Mouse (Mus musculus) ES-E14 (cell line): ENCODE data around the gene Cpa5. TPM values are rescaled to one million over a fixed set of nuclear protein-coding genes. Genes with fewer than 3 reads are reported as not detected.

Experiments used
- DNase-seq: peaks from one replicate; pipeline ENCODE4 v3.0.0-alpha.2; 2013; ENCODE audit warnings: low read depth, low spot score
- H3K27ac ChIP-seq: 2 replicates; pipeline ENCODE4 v1.5.1; 2012; ENCODE audit warnings: low read depth, mild to moderate bottlenecking, low read length, moderate library complexity, mixed read lengths; ENCODE audit not compliant: poor library complexity, insufficient read depth, severe bottlenecking
- H3K36me3 ChIP-seq: 2 replicates; pipeline ENCODE4 v1.6.1; 2012; ENCODE audit warnings: mild to moderate bottlenecking, low read length, moderate library complexity, mixed read lengths; ENCODE audit not compliant: control insufficient read depth, poor library complexity, insufficient read depth, severe bottlenecking
- H3K4me1 ChIP-seq, 2 experiments: fragments of 150-350 bp in 1 of 2; sonication (generic) in 1 of 2; 2 replicates each; pipeline ENCODE4 v1.6.1; 2012; ENCODE audit warnings: low read length in 2 of 2, mild to moderate bottlenecking in 1 of 2, mixed read lengths in 1 of 2; ENCODE audit not compliant: control insufficient read depth in 2 of 2, insufficient read depth in 2 of 2, poor library complexity in 1 of 2
- H3K4me3 ChIP-seq, 2 experiments: fragments of 150-350 bp in 1 of 2; sonication (generic) in 1 of 2; 2 replicates each; pipeline ENCODE4 v1.5.1; 2012; ENCODE audit warnings: low read length in 2 of 2, low read depth in 1 of 2, mild to moderate bottlenecking in 1 of 2, mixed read lengths in 1 of 2; ENCODE audit not compliant: insufficient read depth in 1 of 2, poor library complexity in 1 of 2, severe bottlenecking in 1 of 2
- H3K9ac ChIP-seq: 2 replicates; pipeline ENCODE4 v1.6.1; 2012; ENCODE audit warnings: low read depth, mild to moderate bottlenecking, low read length, mixed read lengths; ENCODE audit not compliant: poor library complexity, insufficient read depth, severe bottlenecking
- H3K9me3 ChIP-seq: fragments of 150-350 bp; sonication (generic); 2 replicates; pipeline ENCODE4 v1.6.1; 2012; ENCODE audit warnings: low read depth, mild to moderate bottlenecking, low read length; ENCODE audit not compliant: control insufficient read depth, insufficient read depth
- CHD2 ChIP-seq: IDR thresholded peaks from 2 replicates; pipeline ENCODE4 v1.6.1; 2014; ENCODE audit warnings: mild to moderate bottlenecking, low read depth, low read length, inconsistent platforms
- HCFC1 ChIP-seq: IDR thresholded peaks from 2 replicates; pipeline ENCODE4 v1.6.1; 2012; ENCODE audit warnings: low read length, inconsistent platforms, borderline replicate concordance; ENCODE audit not compliant: insufficient read depth
- MAFK ChIP-seq: IDR thresholded peaks from 2 replicates; pipeline ENCODE4 v1.6.1; 2014; ENCODE audit warnings: mild to moderate bottlenecking, low read depth, low read length, inconsistent platforms; ENCODE audit not compliant: insufficient read depth
- ZC3H11A ChIP-seq: IDR thresholded peaks from 2 replicates; pipeline ENCODE4 v1.6.1; 2012; ENCODE audit warnings: low read depth, mild to moderate bottlenecking, inconsistent platforms, low read length, borderline replicate concordance
- ZNF384 ChIP-seq: IDR thresholded peaks from 2 replicates; pipeline ENCODE4 v1.6.1; 2012; ENCODE audit warnings: low read depth, low read length, inconsistent platforms
- in situ Hi-C, 2 experiments: fragments of 600-800 bp; cut with MboI; formaldehyde crosslinking; loops; one replicate each; pipeline ENCODE4 v1.15.1; 2025; ENCODE audit warnings: low sequenced_read_pairs in 2 of 2, inconsistent platforms in 1 of 2; ENCODE audit not compliant: unreplicated experiment in 2 of 2
- total RNA-seq: library from RNA; depleted of rRNA; stranded (reverse); fragments of 300-350 nt; gene quantifications from 2 replicates; pipeline ENCODE4 v1.2.3, GENCODE M21; 2012

Gene Cpa5
- total RNA-seq, 1 experiment: not detected

- TF ChIP-seq ZNF384 (no peak), CHD2 (no peak), MAFK (no peak), ZC3H11A (no peak), HCFC1 (no peak)
- Histone ChIP-seq H3K36me3 (no peaks in the 10 kb centered on the region), H3K4me3 (no peak overlapping the region), H3K9ac (no peak overlapping the region), H3K27ac (no peak overlapping the region), H3K9me3 (no peaks in the 10 kb centered on the region), H3K4me1 (peaks cover 0 to 20% of the 10 kb centered on the region in 2 experiments; a peak in 2 of 4 replicates)
- in situ Hi-C loops: no loop called here
- no peak for DNase-seq
Observed at GRCm38 (mm10) chr6:30619606-30620005, 8.8 kb downstream of the Cpa5 start.

- Histone ChIP-seq H3K36me3 (no peaks in the 10 kb centered on the region), H3K4me3 (no peak overlapping the region), H3K9ac (no peak overlapping the region), H3K9me3 (no peaks in the 10 kb centered on the region), H3K4me1 (peaks cover 0 to 20% of the 10 kb centered on the region in 2 experiments; a peak in 2 of 4 replicates), H3K27ac (no peak overlapping the region)
- in situ Hi-C loops: no loop called here
- no peak for TF ChIP-seq CHD2
- no peak for TF ChIP-seq ZC3H11A
- no peak for TF ChIP-seq MAFK
- TF ChIP-seq ZNF384: no peak
- TF ChIP-seq HCFC1: no peak
- DNase-seq: no peak
Observed at GRCm38 (mm10) chr6:30620591-30620990, 9.8 kb downstream of the Cpa5 start.

DNA sequence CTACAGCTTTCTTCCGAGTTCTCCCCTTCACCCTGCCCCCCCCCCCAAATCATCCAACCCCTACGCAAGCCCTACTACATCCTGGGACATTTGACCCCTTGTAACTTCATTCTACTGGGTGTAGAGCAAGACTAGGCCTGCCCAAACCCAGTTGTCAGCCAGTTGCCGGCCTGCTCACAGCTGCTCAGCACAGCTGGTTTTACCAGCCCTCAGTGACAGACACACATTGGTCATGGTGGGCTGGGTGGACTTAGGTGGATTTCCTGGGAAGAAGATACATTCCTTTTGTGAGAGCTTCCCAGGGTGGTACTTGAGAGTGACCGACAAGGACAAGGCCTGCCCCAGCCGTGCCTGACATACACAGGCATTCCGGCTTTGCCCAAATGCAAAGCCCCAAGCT, 10.2 kb downstream of the Cpa5 start:
- DNase-seq: no peak
- in situ Hi-C loops: no loop called here
- Histone ChIP-seq H3K36me3 (no peaks in the 10 kb centered on the region), H3K9ac (no peak overlapping the region), H3K4me3 (no peak overlapping the region), H3K9me3 (no peaks in the 10 kb centered on the region), H3K4me1 (peaks cover 0 to 20% of the 10 kb centered on the region in 2 experiments; a peak in 2 of 4 replicates), H3K27ac (no peak overlapping the region)
- TF ChIP-seq ZNF384 (no peak), HCFC1 (no peak), CHD2 (no peak), MAFK (no peak), ZC3H11A (no peak)

DNA sequence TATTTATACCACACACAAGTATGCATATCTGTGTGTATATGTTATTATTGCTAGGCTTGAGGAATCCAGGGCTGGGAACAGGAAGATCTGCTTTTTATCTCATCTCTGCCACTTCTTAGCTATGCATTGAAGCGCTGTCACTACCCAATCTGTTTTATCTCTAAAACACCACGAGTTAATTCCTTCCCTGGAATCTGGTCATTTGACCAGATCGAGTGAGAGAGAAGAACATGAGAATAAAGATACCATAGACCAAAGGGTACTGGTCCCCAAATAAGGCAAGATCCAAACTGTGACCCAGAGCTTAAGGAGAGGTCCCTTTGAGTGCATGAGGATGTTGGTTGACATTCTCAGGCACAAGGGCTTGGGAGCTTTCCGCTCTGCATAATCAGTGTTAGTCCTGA, 11.2 kb downstream of the Cpa5 start:
- no peak for TF ChIP-seq MAFK
- H3K36me3 ChIP-seq: no peaks in the 10 kb centered on the region
- peaks cover 0 to 14% of the 10 kb centered on the region in 2 experiments; a peak in 2 of 4 replicates for H3K4me1 ChIP-seq
- DNase-seq: no peak
- H3K27ac ChIP-seq: no peak overlapping the region
- no peak overlapping the region for H3K9ac ChIP-seq
- no peaks in the 10 kb centered on the region for H3K9me3 ChIP-seq
- in situ Hi-C loops: no loop called here
- H3K4me3 ChIP-seq: no peak overlapping the region

DNA sequence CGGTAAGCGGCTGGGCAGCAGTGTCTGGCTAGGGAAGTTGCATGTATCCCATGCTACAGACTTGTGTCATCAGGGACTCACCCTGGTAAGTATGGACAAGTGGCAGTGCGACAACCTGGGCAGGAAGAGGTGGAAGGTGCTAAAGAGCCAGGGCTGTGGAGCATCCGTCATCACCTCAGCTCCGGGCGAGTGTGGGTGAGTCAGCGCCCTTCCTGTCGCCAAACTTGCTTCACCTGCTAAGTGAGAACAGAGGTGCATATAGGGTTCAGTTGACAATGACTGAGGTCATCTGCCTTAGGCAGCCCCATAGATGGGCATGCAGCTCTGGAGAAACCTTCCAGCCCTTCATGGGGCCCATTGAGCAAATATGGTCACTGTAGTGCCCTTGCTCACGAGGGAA, 14.0 kb downstream of the Cpa5 start:
- H3K27ac ChIP-seq: no peak overlapping the region
- TF ChIP-seq MAFK: no peak
- no peak for TF ChIP-seq HCFC1
- H3K36me3 ChIP-seq: no peaks in the 10 kb centered on the region
- in situ Hi-C loops: no loop called here
- no peak for DNase-seq
- H3K9ac ChIP-seq: no peak overlapping the region
- H3K9me3 ChIP-seq: no peaks in the 10 kb centered on the region
- H3K4me3 ChIP-seq: no peak overlapping the region
- H3K4me1 ChIP-seq: no peaks in the 10 kb centered on the region
